Mouse (Mus musculus): ENCODE measurements around the gene Mrrf.

Mrrf gene

GRCm38 (mm10) chr2:36201756-36202610 lies 65.8 kb downstream of the Mrrf start:
- no peak for DNase-seq

GRCm38 (mm10) chr2:36202611-36202880 lies 66.4 kb downstream of the Mrrf start:
- no peak for DNase-seq

- DNase-seq = no peak
Measured at GRCm38 (mm10) chr2:36203011-36203825, 67.0 kb downstream of the Mrrf start.

DNA sequence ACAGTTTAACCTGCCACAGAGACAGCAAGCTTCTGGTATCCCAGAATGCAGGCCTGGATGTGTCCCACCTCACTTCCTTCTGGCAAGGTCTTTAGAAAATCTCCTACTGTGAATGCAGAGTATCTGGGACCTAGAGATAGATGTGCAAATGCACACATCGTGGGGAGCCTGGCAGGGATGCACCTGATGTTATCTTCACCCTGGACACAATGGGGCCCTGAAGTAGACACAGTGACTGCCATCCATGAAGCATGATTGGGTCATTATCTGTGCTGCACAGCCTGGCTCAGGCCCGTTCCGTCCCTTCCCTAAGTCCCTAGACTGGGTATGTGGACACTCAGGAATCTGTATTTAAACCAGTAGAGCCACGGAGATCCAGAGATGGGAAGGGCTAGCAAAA lies 68.4 kb downstream of the Mrrf start:
- DNase-seq = no peak

DNA sequence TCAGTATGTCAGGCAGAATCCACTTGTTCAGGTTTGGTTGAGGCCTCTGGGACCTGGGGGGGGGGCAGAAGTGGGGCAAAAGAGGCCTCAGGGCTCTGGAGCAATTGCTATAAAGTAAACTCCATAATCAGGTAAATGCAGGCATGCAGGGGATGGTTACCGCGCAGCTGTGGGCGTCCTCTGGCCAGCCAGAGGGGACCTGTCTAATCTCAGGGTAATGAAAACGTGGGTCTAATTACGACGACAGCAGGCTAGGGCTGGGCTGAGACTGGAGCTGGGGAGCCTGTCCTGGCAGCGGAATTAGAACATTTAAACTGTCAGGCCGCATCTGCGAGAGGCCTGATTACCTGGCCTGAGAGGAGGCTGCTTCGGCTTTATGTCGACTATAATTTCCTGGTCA lies 70.9 kb downstream of the Mrrf start:
- no peak for DNase-seq

GRCm38 (mm10) chr2:36210796-36211195 lies 74.6 kb downstream of the Mrrf start:
- no peak for DNase-seq

- DNase-seq = no peak
Measured at GRCm38 (mm10) chr2:36211785-36212184, 75.6 kb downstream of the Mrrf start.

GRCm38 (mm10) chr2:36213108-36213507 lies 76.9 kb downstream of the Mrrf start:
- DNase-seq = no peak

- DNase-seq = peak; percentile 53
Measured at GRCm38 (mm10) chr2:36214023-36214422, 77.8 kb downstream of the Mrrf start.

DNA sequence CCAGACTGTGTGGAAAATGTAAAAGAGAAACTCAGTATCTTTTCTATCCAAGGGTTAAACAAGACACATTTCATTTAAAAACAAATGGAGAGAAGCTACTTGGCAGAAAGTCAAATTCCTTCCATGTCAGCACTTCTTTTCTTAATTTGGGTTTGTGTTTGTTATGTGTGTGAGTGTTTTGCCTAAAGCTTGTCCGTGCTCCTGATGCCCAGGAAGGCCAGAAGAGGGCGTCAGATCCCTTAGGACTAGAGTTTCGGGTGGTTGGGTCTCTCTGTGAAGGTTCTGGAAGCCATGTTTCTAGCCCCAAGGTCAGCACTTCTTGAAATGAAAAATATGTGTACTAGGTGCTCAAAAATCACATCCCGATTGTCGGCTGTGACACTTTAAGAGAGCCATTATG lies 78.2 kb downstream of the Mrrf start:
- DNase-seq = no peak

DNA sequence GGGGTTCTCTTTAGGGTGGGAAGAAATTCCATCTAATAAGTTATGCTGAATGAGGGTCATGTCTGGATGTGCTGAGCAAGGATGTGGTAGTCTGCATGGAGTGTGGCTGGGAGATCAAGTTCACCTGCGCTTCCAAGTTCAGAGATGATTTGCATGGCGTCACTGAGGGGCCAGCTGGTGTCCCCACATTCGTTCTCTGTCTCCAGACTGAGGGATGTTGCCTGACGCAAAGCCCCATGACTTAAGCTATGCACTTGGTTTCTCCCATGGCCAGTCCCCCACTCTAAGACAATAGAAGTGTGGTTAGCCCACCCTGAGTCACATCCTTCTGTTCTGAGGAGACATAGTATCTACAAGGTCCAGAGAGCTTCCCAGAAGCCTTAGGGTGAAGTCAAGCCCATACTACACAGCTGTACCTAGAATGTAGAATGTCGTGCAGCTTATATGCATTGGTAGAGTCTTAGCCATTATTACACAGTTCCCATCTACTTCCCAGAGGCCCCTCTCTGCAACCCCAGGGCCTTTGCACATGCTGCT lies 79.1 kb downstream of the Mrrf start:
- no peak for DNase-seq

DNA sequence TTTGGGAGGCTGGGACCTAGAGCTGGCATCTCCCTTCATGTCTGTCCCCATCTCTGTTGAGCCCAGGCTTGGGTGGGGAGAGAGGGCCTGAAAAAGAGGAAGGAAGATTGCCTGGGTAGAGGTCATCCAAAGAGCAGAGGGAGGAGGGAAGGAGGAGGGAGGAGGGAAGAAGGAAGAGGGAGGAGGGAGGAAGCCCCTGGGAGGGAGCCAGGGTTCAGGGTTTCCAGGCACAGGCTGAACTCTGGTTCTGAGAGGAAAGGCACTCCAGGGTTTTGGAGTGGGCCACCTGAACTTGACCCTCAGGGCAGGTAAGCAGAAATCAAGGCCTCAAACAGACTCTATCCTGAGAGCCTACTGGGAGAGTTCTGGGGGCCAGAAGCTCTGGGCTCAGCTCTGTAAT lies 80.4 kb downstream of the Mrrf start:
- DNase-seq = no peak

DNA sequence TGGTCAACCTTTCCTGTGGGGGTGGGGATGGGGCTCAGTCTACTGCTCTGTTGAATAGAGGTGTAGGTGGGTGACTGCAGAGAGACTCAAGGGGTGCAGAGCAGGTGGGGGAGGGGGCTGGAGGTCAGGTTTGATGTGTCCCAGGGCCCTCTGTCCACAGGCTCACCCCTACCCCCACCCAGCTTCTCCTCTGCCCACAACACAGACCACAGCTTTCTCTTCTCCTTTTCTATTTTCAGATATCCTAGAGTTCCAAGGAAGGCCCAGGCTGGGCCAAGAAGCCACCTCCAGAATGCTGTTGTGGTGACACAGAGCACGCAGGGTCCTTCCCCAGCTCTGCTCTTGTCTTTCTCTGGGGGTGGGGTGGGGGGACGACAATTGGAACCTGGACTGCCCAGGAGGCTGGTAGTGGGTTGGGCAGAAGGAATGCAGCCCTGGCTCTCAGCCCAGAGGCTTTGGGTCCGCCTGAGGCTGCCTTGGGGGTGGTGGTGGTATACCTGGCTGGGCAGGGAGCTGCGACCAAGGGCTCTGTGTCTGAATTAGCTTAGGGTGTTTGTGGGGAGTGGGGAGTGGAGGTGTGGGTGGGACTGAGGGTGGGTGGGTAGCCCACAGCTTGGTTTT lies 80.9 kb downstream of the Mrrf start:
- DNase-seq = no peak

- no peak for DNase-seq
Measured at GRCm38 (mm10) chr2:36217692-36218233, 81.6 kb downstream of the Mrrf start.

DNA sequence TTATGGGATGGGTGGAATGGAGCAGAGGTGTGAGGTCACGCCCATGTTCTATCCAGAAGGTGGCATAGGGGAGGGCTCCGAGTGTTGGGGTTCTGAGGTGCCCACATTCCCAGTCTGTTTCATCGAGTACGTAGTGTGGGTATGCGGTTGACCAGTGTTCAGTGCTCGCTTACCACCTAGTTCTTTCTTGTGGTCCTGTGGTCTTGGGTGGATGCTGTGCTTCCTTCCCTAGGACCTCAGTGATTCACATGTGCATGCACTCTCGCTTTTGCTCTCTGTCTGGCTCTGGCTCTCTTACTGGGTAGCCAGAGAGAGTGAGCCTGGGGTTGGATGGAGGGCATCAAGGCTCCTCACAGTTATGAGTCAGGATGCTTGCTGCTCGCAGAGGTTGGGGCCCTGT lies 83.9 kb downstream of the Mrrf start:
- no peak for DNase-seq

- no peak for DNase-seq
Measured at GRCm38 (mm10) chr2:36220891-36221290, 84.7 kb downstream of the Mrrf start.

GRCm38 (mm10) chr2:36222168-36222848 lies 86.1 kb downstream of the Mrrf start:
- DNase-seq = no peak

DNA sequence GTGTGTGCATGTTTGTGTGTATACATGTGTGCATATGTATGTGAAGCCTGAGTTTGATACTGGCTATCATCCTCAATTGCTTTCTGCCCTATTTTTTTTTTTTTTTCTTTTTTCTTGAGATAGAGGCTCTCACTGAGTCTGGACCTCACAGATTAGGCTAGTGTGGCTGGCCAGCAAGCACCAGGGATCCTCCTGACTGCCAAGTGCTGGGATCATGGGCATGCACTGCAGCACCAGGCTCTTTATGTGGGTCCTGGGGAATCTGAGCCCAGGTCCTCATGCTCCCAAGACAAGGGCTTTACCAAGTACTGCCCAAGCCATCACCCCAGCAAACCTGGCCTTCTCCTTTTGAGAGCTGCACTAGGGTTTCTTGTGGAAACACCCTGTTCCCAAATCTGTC lies 87.2 kb downstream of the Mrrf start:
- DNase-seq = no peak

DNA sequence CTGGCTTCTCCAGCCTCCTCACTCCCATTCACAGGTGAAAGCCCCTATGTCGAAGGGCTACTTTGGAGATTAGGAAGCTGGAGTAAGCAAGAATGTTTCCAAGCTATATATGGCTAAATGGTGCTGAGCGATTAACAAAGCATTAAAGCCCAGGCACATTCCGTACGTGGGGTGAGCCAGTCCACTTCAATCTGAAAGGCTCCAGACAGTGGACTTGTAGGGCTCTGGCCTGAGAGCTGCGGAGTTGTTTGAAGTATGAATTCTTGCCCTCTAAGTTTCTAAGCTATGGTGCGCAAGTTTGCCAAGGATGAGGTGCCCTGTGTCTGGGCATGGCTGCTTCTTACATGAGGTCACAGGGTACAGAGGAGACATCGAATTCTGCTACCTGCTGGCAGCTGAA lies 88.0 kb downstream of the Mrrf start:
- DNase-seq = no peak

GRCm38 (mm10) chr2:36224599-36224998 lies 88.4 kb downstream of the Mrrf start:
- DNase-seq = no peak

GRCm38 (mm10) chr2:36230366-36230765 lies 94.2 kb downstream of the Mrrf start, which contains the start of gene Ptgs1:
Ptgs1 (plus strand) TSS chr2:36230426.
- no peak for DNase-seq

GRCm38 (mm10) chr2:36230967-36231366 lies 94.8 kb downstream of the Mrrf start:
- DNase-seq = no peak
